Mouse (Mus musculus): ENCODE measurements around the gene a. TPM values are rescaled to one million over a fixed set of nuclear protein-coding genes. Genes with fewer than 3 reads are reported as not detected.
"Not testable (repeated sequence)": the region's sequence is repeated elsewhere in the genome, so short reads cannot be mapped to it uniquely, and the experiment has no call there.

The a gene
- polyA plus RNA-seq, 1 experiment from 2014 or later: not detected

- Histone ChIP-seq H3K36me3 (ENCODE audit: control insufficient read depth, insufficient read depth, low read length) (no peaks in the 10 kb centered on the region), H3K27me3 (ENCODE audit: control insufficient read depth, insufficient read depth, low read length) (no peaks in the 10 kb centered on the region), H3K4me1 (ENCODE audit: control insufficient read depth, insufficient read depth, low read length) (no peaks in the 10 kb centered on the region), H3K27ac (ENCODE audit: low read depth, low read length) (no peak overlapping the region), H3K4me2 (replicated peaks; ENCODE audit: low read depth, low read length) (no peak overlapping the region), H3K9me3 (ENCODE audit: control insufficient read depth, low read length) (no peaks in the 10 kb centered on the region), H3K9ac (ENCODE audit: low read depth, low read length) (no peak overlapping the region), H3K4me3 (ENCODE audit: low read length) (no peak overlapping the region)
- WGBS: 76% methylated on average over 6 of the region's 6 CpGs
- no peak for ATAC-seq (ENCODE audit: low FRiP score, low TSS enrichment)
Observed at GRCm38 (mm10) chr2:155012991-155013390, 221.8 kb downstream of the a start.

GRCm38 (mm10) chr2:155016751-155017150, 225.5 kb downstream of the a start:
- H3K9ac ChIP-seq (ENCODE audit: low read depth, low read length); H3K4me3 ChIP-seq (ENCODE audit: low read length); ATAC-seq (ENCODE audit: low FRiP score, low TSS enrichment); H3K9me3 ChIP-seq (ENCODE audit: control insufficient read depth, low read length); H3K27ac ChIP-seq (ENCODE audit: low read depth, low read length); H3K27me3 ChIP-seq (ENCODE audit: control insufficient read depth, insufficient read depth, low read length); H3K36me3 ChIP-seq (ENCODE audit: control insufficient read depth, insufficient read depth, low read length); H3K4me1 ChIP-seq (ENCODE audit: control insufficient read depth, insufficient read depth, low read length); H3K4me2 ChIP-seq (replicated peaks; ENCODE audit: low read depth, low read length): not testable (repeated sequence)
- WGBS: 33% methylated on average over 7 of the region's 9 CpGs

GRCm38 (mm10) chr2:155018251-155018755, 227.1 kb downstream of the a start, which contains the start of gene Gm14226:
Gene Gm14226 (plus strand): TSS chr2:155018266.
- Histone ChIP-seq H3K9ac (ENCODE audit: low read depth, low read length) (peak within 1 kb of the TSS; percentile 51), H3K4me2 (replicated peaks; ENCODE audit: low read depth, low read length) (peak within 1 kb of the TSS; percentile 73), H3K4me3 (ENCODE audit: low read length) (peak within 1 kb of the TSS; percentile 38), H3K27ac (ENCODE audit: low read depth, low read length) (peak within 1 kb of the TSS; percentile 70)
- not testable (repeated sequence) for H3K36me3 ChIP-seq (ENCODE audit: control insufficient read depth, insufficient read depth, low read length); H3K27me3 ChIP-seq (ENCODE audit: control insufficient read depth, insufficient read depth, low read length); H3K4me1 ChIP-seq (ENCODE audit: control insufficient read depth, insufficient read depth, low read length); H3K9me3 ChIP-seq (ENCODE audit: control insufficient read depth, low read length); ATAC-seq (ENCODE audit: low FRiP score, low TSS enrichment)
- under 1% methylated on average over 22 of the region's 26 CpGs for WGBS

GRCm38 (mm10) chr2:155018762-155019641, 227.8 kb downstream of the a start:
- H3K27ac ChIP-seq (ENCODE audit: low read depth, low read length): peak overlapping the region; percentile 70
- H3K9ac ChIP-seq (ENCODE audit: low read depth, low read length): peak overlapping the region; percentile 51
- under 1% methylated on average over 38 of the region's 38 CpGs for WGBS
- no peaks in the 10 kb centered on the region for H3K4me1 ChIP-seq (ENCODE audit: control insufficient read depth, insufficient read depth, low read length)
- peak overlapping the region; percentile 38 for H3K4me3 ChIP-seq (ENCODE audit: low read length)
- peak; percentile 96 for ATAC-seq (ENCODE audit: low FRiP score, low TSS enrichment)
- peak overlapping the region; percentile 73 for H3K4me2 ChIP-seq (replicated peaks; ENCODE audit: low read depth, low read length)
- H3K36me3 ChIP-seq (ENCODE audit: control insufficient read depth, insufficient read depth, low read length): no peaks in the 10 kb centered on the region
- no peaks in the 10 kb centered on the region for H3K9me3 ChIP-seq (ENCODE audit: control insufficient read depth, low read length)
- no peaks in the 10 kb centered on the region for H3K27me3 ChIP-seq (ENCODE audit: control insufficient read depth, insufficient read depth, low read length)

- peak; percentile 86 for ATAC-seq (ENCODE audit: low FRiP score, low TSS enrichment)
- Histone ChIP-seq H3K9me3 (ENCODE audit: control insufficient read depth, low read length) (no peaks in the 10 kb centered on the region), H3K4me2 (replicated peaks; ENCODE audit: low read depth, low read length) (peak overlapping the region; percentile 73), H3K9ac (ENCODE audit: low read depth, low read length) (peak overlapping the region; percentile 51; the same call in 1 of the 2 replicates), H3K4me3 (ENCODE audit: low read length) (peak overlapping the region; percentile 38), H3K36me3 (ENCODE audit: control insufficient read depth, insufficient read depth, low read length) (no peaks in the 10 kb centered on the region), H3K27ac (ENCODE audit: low read depth, low read length) (peak overlapping the region; percentile 70), H3K4me1 (ENCODE audit: control insufficient read depth, insufficient read depth, low read length) (no peaks in the 10 kb centered on the region), H3K27me3 (ENCODE audit: control insufficient read depth, insufficient read depth, low read length) (no peaks in the 10 kb centered on the region)
- WGBS: under 1% methylated on average over 22 of the region's 22 CpGs
Observed at GRCm38 (mm10) chr2:155019673-155020072, 228.5 kb downstream of the a start.

GRCm38 (mm10) chr2:155020247-155020826, 229.1 kb downstream of the a start:
- not testable (repeated sequence) for H3K36me3 ChIP-seq (ENCODE audit: control insufficient read depth, insufficient read depth, low read length); H3K4me2 ChIP-seq (replicated peaks; ENCODE audit: low read depth, low read length); H3K9me3 ChIP-seq (ENCODE audit: control insufficient read depth, low read length); H3K27me3 ChIP-seq (ENCODE audit: control insufficient read depth, insufficient read depth, low read length); H3K4me1 ChIP-seq (ENCODE audit: control insufficient read depth, insufficient read depth, low read length); H3K4me3 ChIP-seq (ENCODE audit: low read length); H3K27ac ChIP-seq (ENCODE audit: low read depth, low read length); ATAC-seq (ENCODE audit: low FRiP score, low TSS enrichment); H3K9ac ChIP-seq (ENCODE audit: low read depth, low read length)
- 30% methylated on average over 20 of the region's 20 CpGs for WGBS

GRCm38 (mm10) chr2:155030831-155031230, 239.6 kb downstream of the a start:
- H3K9ac ChIP-seq (ENCODE audit: low read depth, low read length): no peak overlapping the region
- ATAC-seq (ENCODE audit: low FRiP score, low TSS enrichment): no peak
- no peak overlapping the region for H3K4me3 ChIP-seq (ENCODE audit: low read length)
- no peaks in the 10 kb centered on the region for H3K27me3 ChIP-seq (ENCODE audit: control insufficient read depth, insufficient read depth, low read length)
- no peaks in the 10 kb centered on the region for H3K9me3 ChIP-seq (ENCODE audit: control insufficient read depth, low read length)
- no peak overlapping the region for H3K27ac ChIP-seq (ENCODE audit: low read depth, low read length)
- 66% methylated on average over 7 of the region's 7 CpGs for WGBS
- H3K4me1 ChIP-seq (ENCODE audit: control insufficient read depth, insufficient read depth, low read length): no peaks in the 10 kb centered on the region
- no peak overlapping the region for H3K4me2 ChIP-seq (replicated peaks; ENCODE audit: low read depth, low read length)
- H3K36me3 ChIP-seq (ENCODE audit: control insufficient read depth, insufficient read depth, low read length): no peaks in the 10 kb centered on the region

- Histone ChIP-seq H3K4me1 (ENCODE audit: control insufficient read depth, insufficient read depth, low read length) (no peaks in the 10 kb centered on the region), H3K36me3 (ENCODE audit: control insufficient read depth, insufficient read depth, low read length) (no peaks in the 10 kb centered on the region), H3K27ac (ENCODE audit: low read depth, low read length) (no peak overlapping the region), H3K9ac (ENCODE audit: low read depth, low read length) (no peak overlapping the region), H3K27me3 (ENCODE audit: control insufficient read depth, insufficient read depth, low read length) (no peaks in the 10 kb centered on the region), H3K4me3 (ENCODE audit: low read length) (no peak overlapping the region), H3K4me2 (replicated peaks; ENCODE audit: low read depth, low read length) (no peak overlapping the region), H3K9me3 (ENCODE audit: control insufficient read depth, low read length) (no peaks in the 10 kb centered on the region)
- ATAC-seq (ENCODE audit: low FRiP score, low TSS enrichment): no peak
- 46% methylated on average over 19 of the region's 19 CpGs for WGBS
Observed at GRCm38 (mm10) chr2:155032938-155033710, 241.9 kb downstream of the a start.
